Mouse (Mus musculus) megakaryocyte, embryonic 14.5 days (primary cell): ENCODE results near the gene Ewsr1. TPM values are rescaled to one million over a fixed set of nuclear protein-coding genes. Genes with fewer than 3 reads are reported as not detected.

Experiments
- H3K27me3 ChIP-seq: replicated peaks from 2 replicates; pipeline ENCODE3; 2012; ENCODE audit warnings: inconsistent platforms
- H3K36me3 ChIP-seq: replicated peaks from 2 replicates; pipeline ENCODE3; 2012; ENCODE audit warnings: low read length, inconsistent platforms, mixed read lengths
- H3K4me1 ChIP-seq: 2 replicates; pipeline ENCODE4 v1.6.1; 2012; ENCODE audit warnings: inconsistent platforms
- H3K4me3 ChIP-seq: replicated peaks from 2 replicates; pipeline ENCODE3; 2012; ENCODE audit warnings: moderate library complexity, mild to moderate bottlenecking, inconsistent platforms
- H3K9me3 ChIP-seq: 2 replicates; pipeline ENCODE4 v1.6.1; 2012; ENCODE audit warnings: inconsistent platforms
- FLI1 ChIP-seq: IDR thresholded peaks from 2 replicates; pipeline ENCODE4 v1.6.1; 2012; ENCODE audit warnings: low read length, inconsistent platforms, mixed read lengths
- GATA1 ChIP-seq: IDR thresholded peaks from 3 replicates; pipeline ENCODE4 v1.6.1; 2012; ENCODE audit warnings: mixed read lengths, low read length, inconsistent platforms, borderline replicate concordance
- polyA plus RNA-seq: library from polyadenylated mRNA; stranded (reverse); fragments of >175 nt; gene quantifications from 2 replicates; pipeline ENCODE4 v1.2.3, GENCODE M21; 2012; ENCODE audit warnings: low replicate concordance; ENCODE audit not compliant: insufficient read depth

The Ewsr1 gene
- polyA plus RNA-seq, 1 experiment, result 838 TPM

DNA sequence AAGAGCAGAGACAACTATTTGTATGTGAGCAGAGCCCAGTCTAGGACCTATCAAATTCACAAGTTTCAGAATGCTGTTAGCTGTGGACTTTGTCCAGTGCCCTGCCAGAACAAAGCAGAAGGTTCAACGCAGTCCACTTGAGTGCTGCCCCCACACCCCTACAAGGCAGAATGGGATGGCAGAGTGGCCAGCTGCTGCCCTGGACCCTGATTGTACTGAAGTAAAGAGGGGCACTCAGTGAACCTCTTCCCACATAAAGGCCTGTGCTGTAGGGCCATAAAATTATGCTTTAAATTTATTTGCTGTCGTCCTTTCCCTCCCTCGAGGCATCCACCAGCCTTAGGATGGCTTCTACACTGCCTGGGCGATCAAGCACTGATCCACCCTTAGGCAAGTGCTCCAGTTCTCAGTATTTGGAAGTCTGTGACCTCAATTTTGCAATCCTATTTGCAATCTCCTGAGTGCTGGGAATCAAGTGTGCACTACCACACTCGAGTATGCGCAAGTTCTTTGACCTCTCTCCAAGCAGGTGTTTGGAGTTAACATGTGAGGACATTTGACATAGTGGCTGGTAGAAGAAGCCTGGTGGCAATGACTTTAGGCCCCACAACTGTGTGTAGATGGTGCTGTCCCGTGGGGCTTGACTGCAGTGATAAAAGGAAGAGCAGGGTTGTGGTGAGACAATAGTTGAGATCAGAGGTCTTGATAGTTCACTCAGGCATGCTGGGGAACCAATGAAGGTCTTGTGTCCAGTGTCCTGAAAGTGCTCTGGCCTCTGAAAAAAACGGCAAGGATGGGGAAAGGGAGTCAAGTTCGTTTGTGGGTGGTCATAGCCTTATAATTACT, 30.7 kb downstream of the Ewsr1 start:
- Histone ChIP-seq H3K4me1 (peaks cover 80% of the 10 kb centered on the region), H3K36me3 (peaks cover 76% of the 10 kb centered on the region), H3K27me3 (no peaks in the 10 kb centered on the region), H3K9me3 (peaks cover 11% of the 10 kb centered on the region), H3K4me3 (no peak overlapping the region)
- TF ChIP-seq FLI1, result no peak
- TF ChIP-seq GATA1, result no peak

DNA sequence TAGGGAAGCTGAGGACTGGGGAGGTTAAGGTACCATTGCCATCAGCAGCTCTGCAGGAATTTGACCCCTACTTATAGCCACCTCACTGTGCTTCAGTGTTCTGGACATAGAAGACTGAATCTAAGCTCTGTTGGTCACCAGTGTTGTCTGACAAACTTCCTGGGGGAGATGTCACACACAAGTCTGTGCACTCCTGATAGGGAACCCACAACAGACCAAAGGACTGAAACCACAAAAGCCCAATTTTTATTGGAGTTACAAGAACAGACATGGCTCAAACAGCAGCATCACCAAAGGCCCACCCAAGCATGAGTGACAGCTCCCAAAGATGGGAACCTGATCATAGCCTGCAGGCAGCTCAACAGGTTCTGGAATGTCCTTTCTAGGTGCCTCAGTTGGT, 32.0 kb downstream of the Ewsr1 start:
- H3K4me1 ChIP-seq, result peaks cover 87% of the 10 kb centered on the region
- no peak for TF ChIP-seq FLI1
- peak; percentile 69; the same call in 1 of the 3 replicates for TF ChIP-seq GATA1
- H3K9me3 ChIP-seq, result peaks cover 22% of the 10 kb centered on the region
- H3K27me3 ChIP-seq, result no peaks in the 10 kb centered on the region
- peaks cover 76% of the 10 kb centered on the region for H3K36me3 ChIP-seq
- no peak overlapping the region for H3K4me3 ChIP-seq

DNA sequence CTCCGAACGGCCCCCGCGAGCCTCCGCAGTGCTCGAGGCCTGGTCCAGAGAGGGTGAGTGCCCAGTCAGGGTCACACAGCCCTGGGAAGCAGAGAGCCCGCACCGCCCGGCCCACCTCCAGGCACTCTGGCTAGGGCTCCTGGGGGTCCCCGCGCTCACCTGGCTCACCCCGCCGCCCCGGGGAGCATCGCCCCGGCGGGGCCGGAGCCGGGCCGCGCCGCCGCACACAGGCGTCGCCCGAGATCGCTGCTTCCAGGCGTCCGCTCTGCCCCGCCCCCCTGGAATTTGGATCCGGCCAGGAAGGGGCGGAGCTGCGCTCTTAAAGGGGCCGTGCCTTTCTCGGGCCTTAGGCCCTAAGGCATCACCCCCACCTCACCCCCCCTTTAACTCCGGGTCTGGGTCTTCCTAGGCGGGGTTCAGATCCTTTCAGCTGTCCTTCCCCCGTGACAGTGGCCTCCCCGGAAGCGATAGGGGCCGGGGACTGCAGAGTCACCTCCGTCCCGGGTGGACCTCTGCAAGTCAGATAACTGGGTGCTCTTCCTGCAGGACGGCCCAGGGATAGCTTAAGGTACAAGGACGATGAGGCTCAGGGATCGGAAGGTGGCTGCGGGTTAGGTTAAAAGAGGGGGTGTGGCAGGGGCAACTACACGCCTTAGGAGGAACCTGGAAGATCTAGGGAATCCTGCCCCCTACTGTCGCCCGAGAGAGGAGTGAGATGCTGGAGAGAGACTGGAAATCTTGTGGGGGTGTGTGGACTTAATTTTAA, 33.8 kb downstream of the Ewsr1 start, which contains the start of gene Gas2l1:
TSS of gene Gas2l1 (minus strand) at position 272 of the 766 bp plus-strand sequence.
- H3K27me3 ChIP-seq, result peaks cover 9% of the 10 kb centered on the region
- H3K4me3 ChIP-seq, result peak within 1 kb of the TSS; percentile 95
- H3K4me1 ChIP-seq, result peaks cover 91% of the 10 kb centered on the region
- TF ChIP-seq GATA1, result peak; percentile 82
- TF ChIP-seq FLI1, result peak; percentile 58; the same call in 1 of the 2 replicates
- H3K9me3 ChIP-seq, result peaks cover 39% of the 10 kb centered on the region
- peaks cover 76% of the 10 kb centered on the region for H3K36me3 ChIP-seq

DNA sequence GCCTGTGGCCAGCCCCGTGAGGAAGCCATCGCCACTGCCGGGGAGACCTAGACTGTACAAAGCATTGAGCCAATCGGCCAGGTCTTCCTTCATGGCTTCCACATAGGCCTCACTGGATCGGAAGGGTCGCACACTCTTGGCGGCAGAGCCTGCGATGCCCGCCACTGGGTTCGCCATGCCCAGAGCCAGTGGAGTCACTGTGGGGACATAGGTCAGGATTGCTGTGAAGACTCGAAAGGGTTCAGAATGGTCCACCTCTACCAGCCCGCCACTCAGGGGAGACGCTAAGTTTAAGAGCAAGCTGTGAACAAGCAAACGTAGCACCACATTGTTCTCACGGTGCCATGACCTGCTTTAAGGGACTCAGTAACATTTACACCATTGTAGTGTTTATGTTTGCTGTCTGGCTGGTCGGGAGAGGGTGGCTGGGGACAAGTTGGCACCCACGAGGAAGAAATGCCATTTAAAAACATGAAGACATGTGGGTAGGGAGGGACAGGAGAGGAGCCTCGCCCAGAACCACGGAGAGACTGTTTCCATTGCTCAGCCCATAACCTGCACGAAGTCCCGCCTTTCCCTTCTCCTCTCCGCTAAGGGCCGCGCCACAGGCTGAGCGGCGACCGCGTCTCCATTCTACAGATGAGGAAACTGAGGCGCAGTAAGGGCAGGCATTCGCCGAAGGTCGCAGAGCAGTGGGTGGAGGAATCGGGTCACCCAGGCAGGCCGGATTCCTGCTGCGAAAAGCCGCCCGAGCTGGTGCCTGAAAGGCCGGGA, 34.6 kb downstream of the Ewsr1 start:
- peaks cover 94% of the 10 kb centered on the region for H3K4me1 ChIP-seq
- H3K9me3 ChIP-seq, result peaks cover 47% of the 10 kb centered on the region
- H3K27me3 ChIP-seq, result peaks cover 13% of the 10 kb centered on the region
- H3K4me3 ChIP-seq, result peak overlapping the region; percentile 95
- peaks cover 77% of the 10 kb centered on the region for H3K36me3 ChIP-seq
- TF ChIP-seq GATA1 (no peak), FLI1 (no peak)

DNA sequence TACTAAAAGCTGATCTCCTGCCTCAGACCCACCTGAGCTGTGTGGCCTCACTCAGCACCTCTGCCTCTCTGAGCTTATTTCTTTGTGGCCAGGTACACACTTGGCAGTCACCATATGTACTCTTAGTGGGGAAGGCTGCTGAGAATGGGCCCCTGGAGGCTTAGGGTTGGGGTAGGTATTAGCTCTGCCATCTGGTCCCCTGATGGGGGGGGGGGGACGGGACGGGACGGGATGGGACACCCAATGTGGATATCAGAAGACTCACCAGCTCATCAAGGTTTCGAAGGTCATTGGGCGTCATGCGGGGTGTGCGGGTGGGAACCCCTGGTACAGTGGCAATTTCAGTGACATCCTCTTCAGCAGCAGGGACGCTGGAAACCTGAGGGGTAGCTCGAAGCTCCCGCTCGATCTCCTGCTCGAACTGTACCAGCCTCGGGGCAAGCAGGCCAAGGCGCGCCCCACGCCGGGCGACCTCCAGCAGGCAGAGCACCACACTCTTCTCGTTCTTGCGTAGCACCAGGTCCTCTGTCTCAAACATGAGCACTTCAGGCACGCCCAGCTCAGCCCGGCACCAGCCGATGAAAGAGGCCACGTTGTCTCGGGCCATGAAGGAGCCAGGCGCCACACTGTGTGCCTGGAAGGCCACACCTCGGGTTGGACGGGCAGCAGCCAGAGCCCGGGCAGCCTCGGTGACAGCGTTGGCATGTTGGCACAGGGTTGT, 35.3 kb downstream of the Ewsr1 start:
- TF ChIP-seq GATA1 (no peak), FLI1 (no peak)
- H3K4me3 ChIP-seq, result peak overlapping the region; percentile 95

DNA sequence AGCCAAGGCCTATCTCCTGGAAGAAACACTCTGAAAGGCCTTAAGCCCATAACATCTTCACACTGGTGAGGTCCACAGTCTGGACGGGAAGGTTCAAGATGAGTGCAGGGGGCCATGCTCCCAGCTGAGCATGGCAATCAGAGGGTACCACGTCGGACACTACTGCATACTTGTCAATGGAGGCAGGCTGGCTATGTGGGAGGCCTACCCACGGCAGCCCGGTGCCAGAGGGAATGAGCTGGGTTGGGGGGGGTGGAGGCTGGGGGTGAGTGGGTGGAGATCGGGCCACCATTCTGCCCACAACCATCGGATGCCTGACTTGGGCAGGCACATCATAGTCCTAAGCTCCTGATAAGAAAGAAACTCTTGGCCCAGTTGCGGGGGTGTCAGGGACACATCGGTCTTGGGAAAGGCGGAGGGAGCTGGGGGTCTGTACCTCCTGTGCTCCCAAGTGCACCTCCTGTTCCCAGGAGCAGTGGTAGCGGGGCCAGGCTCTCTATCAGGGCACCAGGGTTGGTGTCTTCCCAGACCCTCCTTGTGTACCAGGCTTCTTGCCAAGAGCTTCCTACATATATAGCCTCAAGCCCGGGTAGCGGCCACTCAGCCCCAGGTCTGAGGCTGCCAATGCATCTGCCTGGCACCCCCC, 36.1 kb downstream of the Ewsr1 start:
- H3K4me3 ChIP-seq, result peak overlapping the region; percentile 95
- H3K36me3 ChIP-seq, result peaks cover 70% of the 10 kb centered on the region
- peaks cover 51% of the 10 kb centered on the region for H3K9me3 ChIP-seq
- H3K4me1 ChIP-seq, result peaks cover 94% of the 10 kb centered on the region
- no peak for TF ChIP-seq FLI1
- TF ChIP-seq GATA1, result no peak
- H3K27me3 ChIP-seq, result peaks cover 26% of the 10 kb centered on the region

More for the DNA sequence above, 35.3 kb downstream of the Ewsr1 start:
- Histone ChIP-seq H3K36me3 (peaks cover 77% of the 10 kb centered on the region), H3K9me3 (peaks cover 51% of the 10 kb centered on the region), H3K4me1 (peaks cover 94% of the 10 kb centered on the region), H3K27me3 (peaks cover 21% of the 10 kb centered on the region)

DNA sequence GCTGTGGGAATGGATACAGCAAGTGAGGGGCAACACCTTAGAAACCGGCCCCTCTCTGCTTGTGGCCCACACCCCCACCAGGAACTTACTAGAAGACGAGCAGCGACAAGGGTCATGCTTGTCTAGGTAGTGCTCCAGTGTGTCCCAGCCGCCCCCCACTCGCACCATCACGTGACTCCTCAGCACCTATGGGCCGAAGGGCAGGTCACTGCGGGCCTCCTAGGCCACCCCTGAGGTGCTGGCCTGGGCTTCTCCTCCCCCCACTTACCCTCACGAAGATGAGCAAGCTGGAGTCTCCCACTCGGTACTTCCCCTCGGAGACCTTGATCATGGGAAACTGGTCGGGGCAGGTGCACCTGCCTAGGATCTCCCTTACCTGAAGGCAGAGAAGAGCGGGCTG, 36.7 kb downstream of the Ewsr1 start:
- H3K9me3 ChIP-seq, result peaks cover 51% of the 10 kb centered on the region
- peaks cover 63% of the 10 kb centered on the region for H3K36me3 ChIP-seq
- peaks cover 94% of the 10 kb centered on the region for H3K4me1 ChIP-seq
- H3K27me3 ChIP-seq, result peaks cover 33% of the 10 kb centered on the region
- TF ChIP-seq GATA1 (no peak), FLI1 (no peak)
- peak overlapping the region; percentile 95 for H3K4me3 ChIP-seq

DNA sequence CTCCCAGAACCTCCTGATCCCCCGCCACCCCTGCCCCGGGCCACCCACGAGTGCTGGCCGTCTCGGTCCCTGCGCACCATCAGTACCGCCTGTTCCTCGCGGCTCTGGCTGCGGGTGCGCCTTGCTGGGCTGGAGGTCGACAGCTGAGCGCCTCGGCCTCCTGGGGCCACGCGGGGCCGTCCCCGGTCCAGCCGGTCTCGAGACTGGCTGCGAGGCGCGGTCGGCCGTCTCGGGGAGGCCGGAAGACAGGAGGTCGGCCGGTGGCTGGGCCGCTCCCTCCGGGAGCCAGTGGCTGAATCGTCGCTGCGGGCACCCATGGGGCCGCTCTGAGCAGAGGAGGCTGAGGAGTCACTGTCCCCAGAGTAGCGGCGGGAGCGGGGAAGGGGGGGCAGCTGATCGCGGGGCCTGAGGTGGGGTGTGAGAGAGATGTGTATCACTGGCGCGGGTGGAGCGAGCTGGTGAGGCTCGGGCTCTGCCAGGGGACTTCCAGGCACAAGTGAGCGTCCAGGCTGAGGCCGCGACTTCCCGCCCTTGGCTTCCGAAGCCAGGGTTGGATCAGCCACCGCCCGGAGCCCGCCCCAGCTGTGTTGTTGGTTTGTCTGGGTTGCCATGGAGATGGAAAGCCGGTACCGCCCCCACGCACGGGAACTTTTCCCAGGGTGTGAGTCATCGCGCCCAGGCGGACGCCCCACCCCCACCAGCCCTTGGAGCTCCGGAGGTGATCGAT, 37.5 kb downstream of the Ewsr1 start:
- no peak for TF ChIP-seq GATA1
- no peak for TF ChIP-seq FLI1
- peaks cover 64% of the 10 kb centered on the region for H3K36me3 ChIP-seq

More for the DNA sequence above, 37.5 kb downstream of the Ewsr1 start:
- peaks cover 40% of the 10 kb centered on the region for H3K27me3 ChIP-seq
- peak overlapping the region; percentile 95 for H3K4me3 ChIP-seq
- H3K9me3 ChIP-seq, result peaks cover 51% of the 10 kb centered on the region
- peaks cover 94% of the 10 kb centered on the region for H3K4me1 ChIP-seq
